Mouse (Mus musculus) gastrocnemius, postnatal 36 days (tissue): ENCODE results near the gene Wdr35. TPM values are rescaled to one million over a fixed set of nuclear protein-coding genes. Genes with fewer than 3 reads are reported as not detected.
A peak's percentile ranks its signal among the peaks of the same experiment; 100 is the strongest.

Experiments used
- DNase-seq, 2 experiments: peaks; one replicate each; pipeline ENCODE4 v3.0.0; 2022
- intact Hi-C: fragments of 180-260 bp; cut with DNase I; formaldehyde crosslinking; loops from one replicate; pipeline ENCODE4 v1.15.1; 2025
- total RNA-seq, 2 experiments: library from RNA; stranded (reverse); gene quantifications; 2 replicates each; pipeline ENCODE4 v1.2.3; 2021

The Wdr35 gene
- total RNA-seq, 2 experiments from 2014 or later: 9.3 to 10.6 TPM

DNA sequence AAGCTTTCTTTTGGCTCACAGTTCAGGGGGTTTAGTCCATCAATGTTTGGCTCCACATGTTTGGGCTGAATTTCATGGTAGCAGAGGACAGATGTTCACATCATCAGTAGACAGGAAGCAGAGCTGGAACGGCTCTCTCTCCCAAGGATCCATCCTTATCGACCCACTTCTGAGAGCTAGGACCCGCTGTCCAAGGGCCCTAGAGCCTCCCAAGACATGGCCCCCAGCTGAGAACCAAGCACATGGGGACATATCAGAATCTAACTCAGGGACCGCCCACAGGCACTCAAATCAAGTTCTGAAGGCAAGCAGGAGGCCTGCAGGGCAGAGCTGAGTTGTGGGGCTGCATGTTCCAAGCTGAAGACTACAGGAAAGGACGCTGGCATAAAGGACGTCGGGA is 71.0 kb downstream of the Wdr35 start:
- intact Hi-C loops: no loop called here
- no peak for DNase-seq

DNA sequence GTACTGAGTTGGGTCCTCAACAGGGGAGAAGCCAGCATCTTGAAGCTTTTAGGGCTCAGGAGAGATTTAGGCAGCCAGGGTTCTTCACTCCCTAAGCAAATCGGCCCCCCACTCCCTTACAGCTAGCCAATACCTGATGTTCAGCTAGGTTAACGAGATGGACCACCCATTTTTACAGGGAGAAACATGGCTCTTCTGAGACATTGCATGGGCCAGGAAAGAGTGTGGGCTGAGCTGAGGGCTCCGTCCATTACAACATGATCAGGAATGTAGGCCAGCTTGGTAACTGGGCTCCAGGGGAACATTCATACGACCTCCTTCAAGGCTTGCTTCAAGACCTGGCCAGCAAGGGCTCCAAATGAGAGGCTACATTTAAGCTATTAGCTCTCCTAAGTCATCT is 73.0 kb downstream of the Wdr35 start:
- intact Hi-C loops: no loop called here
- no peak for DNase-seq

DNA sequence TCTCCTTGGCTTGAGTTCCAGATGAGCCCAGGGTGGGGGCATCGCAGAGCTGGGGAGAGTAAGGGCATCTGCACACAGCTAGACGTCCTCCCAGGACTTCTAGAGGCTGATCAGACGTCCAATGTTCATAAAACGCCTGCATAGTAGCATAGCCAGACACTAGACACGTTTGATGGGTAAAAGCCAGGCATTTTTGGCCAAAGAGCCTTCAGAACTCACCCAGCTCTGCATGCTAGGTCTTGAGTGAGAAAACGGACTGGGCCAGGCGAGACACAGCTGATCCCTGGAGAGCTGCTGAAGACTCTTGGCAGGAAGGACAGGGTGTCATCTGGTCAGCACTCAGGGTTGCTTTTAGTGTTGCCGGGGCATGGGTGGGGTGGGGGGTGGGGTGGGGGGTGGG is 74.4 kb downstream of the Wdr35 start:
- intact Hi-C loops: no loop called here
- no peak for DNase-seq

DNA sequence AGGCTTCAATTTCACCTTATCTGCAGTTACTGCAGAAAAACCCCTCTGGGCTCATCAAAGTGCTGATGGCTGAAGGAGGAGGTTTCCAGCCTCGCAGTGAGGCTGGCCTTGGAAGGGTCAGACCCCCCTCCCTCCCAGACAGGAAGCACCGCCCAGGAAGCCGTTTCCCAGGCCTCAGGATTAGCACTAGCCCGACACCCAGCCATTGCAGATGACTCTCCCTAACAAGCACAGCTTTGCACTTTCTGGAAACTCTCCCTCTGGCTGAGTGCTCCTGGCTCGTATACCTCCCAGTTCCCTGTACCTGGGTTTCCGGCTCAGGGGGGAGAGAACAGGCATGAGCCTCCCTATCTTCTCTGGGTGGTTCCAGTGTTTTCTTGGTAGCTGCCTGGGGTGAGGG is 77.1 kb downstream of the Wdr35 start:
- DNase-seq: no peak

DNA sequence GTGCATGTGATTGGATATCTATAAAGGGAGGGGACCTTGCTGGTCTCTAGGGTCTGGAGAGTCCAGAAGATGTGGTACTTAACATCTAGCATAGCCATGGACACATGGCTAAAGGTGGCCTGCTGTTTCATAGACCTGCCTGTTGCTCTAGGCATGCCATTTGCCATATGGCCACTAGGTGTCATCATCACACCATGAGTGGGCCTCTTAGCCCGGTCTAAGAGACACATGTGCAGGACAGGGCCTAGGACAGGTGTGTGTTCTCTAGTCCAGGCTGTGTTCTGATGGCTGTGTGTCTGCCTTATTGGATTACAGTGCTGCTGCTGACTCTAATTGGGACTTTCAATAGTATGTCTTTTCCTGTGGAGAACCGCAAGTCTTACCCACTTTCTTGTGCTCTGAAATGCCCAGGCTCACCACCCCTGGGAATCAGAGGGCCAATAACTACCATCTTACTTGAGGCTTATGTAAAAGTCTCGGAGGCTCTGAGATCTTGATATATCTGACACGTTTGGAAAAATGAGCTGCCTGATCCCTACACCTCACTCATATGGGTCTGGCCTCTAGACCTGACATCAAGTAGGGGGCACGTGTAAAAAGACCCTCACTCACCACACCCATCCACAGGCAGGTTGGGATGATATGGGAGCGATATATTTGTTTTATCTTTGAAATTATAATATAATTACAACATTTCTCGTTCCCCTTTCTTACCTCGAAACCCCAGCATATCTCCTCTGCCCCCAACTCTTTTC is 78.6 kb downstream of the Wdr35 start:
- intact Hi-C loops: loop anchor here (5.0 to 10.0 kb wide), 3 partner anchors 113 to 1385 kb away; no protein-coding TSS in a partner anchor
- peak; percentile 72 to 73 for DNase-seq

More for the DNA sequence above, 77.1 kb downstream of the Wdr35 start:
- intact Hi-C loops: loop anchor here (5.0 to 10.0 kb wide), 3 partner anchors 114 to 1386 kb away; no protein-coding TSS in a partner anchor

DNA sequence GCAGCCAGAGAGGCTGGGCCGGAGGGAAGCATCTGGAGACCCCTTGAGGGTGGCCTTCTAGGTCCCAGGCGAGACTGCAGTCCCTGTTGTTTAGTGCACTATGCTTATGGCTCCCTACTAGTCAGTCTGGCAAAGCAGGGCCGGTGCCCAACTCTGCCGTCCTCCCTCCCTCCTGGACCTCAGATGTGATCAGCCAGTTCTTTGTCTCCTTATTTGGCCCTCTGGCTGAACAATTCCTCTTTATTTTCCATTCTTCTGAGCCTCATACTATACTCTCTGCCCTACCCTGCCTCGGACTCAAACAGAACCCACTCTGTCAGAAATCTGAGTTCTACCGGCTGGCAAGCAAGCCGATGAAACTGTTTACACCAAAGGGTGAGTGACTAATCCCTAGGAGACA is 79.7 kb downstream of the Wdr35 start:
- DNase-seq: no peak
- intact Hi-C loops: loop anchor here (5.0 to 10.0 kb wide), 3 partner anchors 111 to 1384 kb away; no protein-coding TSS in a partner anchor

DNA sequence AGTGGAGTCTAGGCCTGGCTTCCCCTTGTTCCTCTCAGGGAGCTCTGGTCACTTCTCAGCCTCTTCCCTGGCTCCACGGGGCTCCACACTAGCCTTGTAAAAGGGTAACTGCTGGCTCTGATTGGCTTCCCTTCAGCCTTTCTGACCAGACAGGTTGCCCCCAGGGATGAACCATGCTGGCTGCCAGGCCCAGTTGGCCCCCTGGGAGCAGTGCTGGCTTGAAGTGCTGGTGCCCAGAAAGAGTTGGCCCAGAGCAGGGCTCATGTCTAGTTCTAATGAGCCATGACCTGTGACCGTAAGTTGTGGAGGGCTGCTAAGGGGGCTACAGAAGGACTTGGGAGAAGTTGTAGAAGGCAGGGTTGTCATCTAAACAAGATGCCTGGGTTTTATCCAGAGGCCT is 80.3 kb downstream of the Wdr35 start:
- intact Hi-C loops: loop anchor here (5.0 to 10.0 kb wide), 3 partner anchors 111 to 1383 kb away; no protein-coding TSS in a partner anchor
- DNase-seq: no peak

DNA sequence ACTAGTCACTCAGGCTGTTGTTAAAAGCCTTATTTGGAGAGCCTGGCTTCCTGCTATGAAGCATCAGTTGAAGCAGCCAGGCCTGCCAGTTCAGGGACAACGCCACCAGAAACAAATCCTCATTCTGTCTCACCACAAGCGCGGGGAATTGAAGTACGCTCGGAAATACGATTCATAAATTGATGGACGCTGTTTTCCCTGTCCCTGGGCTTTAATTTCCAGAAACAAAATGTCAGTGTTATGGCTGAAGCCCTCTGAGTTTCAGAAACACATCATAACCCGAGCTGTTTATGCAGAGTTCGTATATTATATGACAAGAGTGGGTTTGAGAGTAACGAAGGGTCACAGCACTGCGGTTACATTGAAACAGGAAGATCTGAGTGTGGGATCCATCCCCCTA is 81.6 kb downstream of the Wdr35 start:
- intact Hi-C loops: loop anchor here (5.0 to 10.0 kb wide), 2 partner anchors 110 to 1537 kb away; no protein-coding TSS in a partner anchor
- DNase-seq: no peak

DNA sequence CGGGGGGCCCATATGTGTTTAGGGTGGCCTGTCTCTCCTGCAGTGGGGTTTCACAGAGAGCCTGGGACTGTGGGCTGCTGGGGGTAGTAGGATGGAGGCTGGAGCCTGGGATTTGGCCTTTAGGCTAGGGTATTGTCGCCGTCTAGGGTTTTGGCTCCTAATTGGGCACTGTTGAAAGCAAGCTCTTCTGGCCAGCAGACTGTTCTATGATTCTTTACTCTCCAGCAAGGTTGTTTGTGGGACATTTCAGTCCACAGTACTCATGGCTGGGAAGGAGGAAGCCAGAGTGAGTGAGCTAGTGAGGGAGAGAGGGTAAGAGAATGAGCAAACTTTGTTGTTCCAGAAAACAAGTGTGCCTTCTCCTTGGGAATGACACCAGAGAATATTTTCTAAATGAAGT is 85.8 kb downstream of the Wdr35 start:
- no peak for DNase-seq
- intact Hi-C loops: loop anchor here (5.0 to 10.0 kb wide), 2 partner anchors 105 to 1533 kb away; no protein-coding TSS in a partner anchor

DNA sequence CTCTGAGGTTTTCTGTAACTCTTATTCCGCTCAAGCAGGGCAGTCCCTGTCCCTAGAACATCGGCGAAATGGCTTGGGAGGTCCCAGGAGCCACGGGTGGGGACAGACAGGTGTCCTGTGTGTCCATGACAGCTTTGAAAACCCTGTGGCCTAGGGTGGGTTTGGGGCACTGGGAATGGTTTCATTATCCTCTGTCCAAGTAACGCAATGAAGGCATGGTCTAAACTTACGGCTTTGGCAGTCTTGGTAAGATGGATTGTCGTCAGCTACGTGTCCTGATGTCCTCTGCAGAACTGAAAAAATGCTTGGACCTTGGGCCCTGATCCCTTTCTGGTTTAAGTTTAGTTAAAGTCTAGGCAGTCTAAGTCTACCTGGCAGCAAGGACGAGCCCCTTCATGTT is 86.3 kb downstream of the Wdr35 start:
- intact Hi-C loops: loop anchor here (5.0 to 10.0 kb wide), 2 partner anchors 105 to 1532 kb away; no protein-coding TSS in a partner anchor
- DNase-seq: no peak

DNA sequence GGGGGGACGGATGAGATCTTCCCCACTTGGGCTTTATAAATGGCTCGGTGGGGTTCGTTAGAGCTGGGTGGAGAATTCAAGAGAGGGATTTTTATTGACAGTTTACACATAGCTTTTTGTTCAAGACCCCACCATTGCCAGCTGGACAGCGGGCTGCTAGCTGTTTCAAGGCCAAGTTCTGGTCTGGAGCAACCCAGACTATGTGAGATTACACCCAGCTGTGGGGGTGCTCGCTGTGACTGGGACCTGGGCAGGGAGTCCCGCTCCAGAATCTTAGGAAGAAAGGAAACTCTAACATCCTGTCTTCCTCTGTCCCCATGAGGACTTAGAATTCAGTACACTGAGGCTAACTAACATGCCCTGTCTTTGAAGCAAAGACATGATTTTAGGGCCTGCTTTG is 89.9 kb downstream of the Wdr35 start:
- DNase-seq: no peak
- intact Hi-C loops: no loop called here

DNA sequence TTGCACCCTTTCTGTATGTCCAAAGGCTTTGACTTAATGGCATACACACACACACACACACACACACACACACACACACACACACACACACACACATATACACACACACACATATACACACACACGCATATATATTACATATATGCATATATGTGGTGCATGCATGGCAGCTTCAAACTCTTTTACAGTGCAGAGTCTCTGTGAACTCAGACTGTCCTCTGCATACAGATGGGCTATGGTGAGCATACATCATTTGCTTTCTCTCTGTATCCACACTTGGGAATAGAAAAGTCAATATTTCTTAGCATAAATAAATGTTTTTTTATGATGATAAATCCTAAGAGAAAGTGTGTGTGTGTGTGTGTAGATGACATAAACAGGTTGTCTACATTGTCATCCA is 97.4 kb downstream of the Wdr35 start:
- intact Hi-C loops: no loop called here
- DNase-seq: no peak

DNA sequence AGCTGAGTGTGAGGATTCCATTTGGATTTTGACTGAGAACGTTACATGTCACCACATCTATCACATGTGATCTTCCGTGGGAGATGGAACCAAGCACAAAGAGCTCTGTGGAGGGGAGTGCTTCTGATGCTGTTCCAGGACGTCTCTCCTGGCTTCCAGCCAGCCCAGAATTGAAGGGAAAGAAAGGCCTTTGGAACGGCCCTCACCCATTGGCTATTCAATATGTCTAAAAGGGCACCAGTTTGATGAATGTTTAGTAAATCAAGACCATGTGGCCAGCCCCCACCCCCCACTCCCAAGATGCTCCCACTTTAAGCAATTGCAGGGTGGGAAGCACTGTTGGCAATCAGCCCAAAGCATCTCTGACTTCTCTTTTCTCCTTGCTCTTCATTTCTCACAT is 97.8 kb downstream of the Wdr35 start:
- no peak for DNase-seq
- intact Hi-C loops: no loop called here

DNA sequence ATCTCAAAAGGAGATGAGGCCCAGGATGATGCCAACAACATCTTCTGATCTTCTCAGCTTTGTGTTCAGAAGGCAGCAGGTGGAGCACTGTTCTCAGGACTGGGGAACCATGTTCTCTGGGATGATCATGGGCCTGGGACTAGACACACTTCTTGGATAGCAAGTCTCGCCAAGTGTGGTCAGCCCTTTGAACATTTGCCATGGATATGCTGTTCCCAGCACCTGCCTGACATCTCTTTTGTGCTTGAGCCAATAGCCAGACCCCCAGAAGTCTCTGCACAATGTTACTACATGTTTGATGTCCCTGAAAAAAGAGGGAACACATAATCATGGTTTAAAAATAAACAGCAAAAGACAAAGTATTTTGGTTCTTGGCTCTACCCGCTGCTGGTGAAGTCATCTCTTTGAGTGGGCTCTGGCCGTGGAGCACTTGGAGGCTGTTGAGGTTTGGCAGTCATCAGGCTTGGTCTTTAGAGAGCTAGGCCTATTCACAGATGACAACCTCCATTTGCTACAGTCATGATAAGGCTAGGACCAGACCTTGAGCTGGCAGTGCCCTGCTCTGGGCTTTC is 103.9 kb downstream of the Wdr35 start:
- no peak for DNase-seq
- intact Hi-C loops: no loop called here

Other genes with a start within 250 kb of the Wdr35 start
- 1 to 10 TPM; 2.7 to 3.3 TPM for gene Sdc1, start 202.6 kb upstream of the Wdr35 start, total RNA-seq
- 100 to 1,000 TPM; 214 to 221 TPM for gene Laptm4a, start 52.2 kb upstream of the Wdr35 start, total RNA-seq
- gene Matn3, start 26.0 kb upstream of the Wdr35 start, total RNA-seq: under 1 TPM; 0.12 to 0.59 TPM
- 10 to 100 TPM; 17.5 to 23.0 TPM for gene Ttc32, start 56.1 kb downstream of the Wdr35 start, total RNA-seq